Mouse (Mus musculus) ES-E14 (cell line): Measurements from ENCODE around the gene Gapt. TPM values are rescaled to one million over a fixed set of nuclear protein-coding genes. Genes with fewer than 3 reads are reported as not detected.

Experiments
- DNase-seq: peaks from one replicate; pipeline ENCODE4 v3.0.0-alpha.2; 2013; ENCODE audit warnings: low read depth, low spot score
- H3K27ac ChIP-seq: 2 replicates; pipeline ENCODE4 v1.5.1; 2012; ENCODE audit warnings: low read depth, mild to moderate bottlenecking, low read length, moderate library complexity, mixed read lengths; ENCODE audit not compliant: poor library complexity, insufficient read depth, severe bottlenecking
- H3K36me3 ChIP-seq: 2 replicates; pipeline ENCODE4 v1.6.1; 2012; ENCODE audit warnings: mild to moderate bottlenecking, low read length, moderate library complexity, mixed read lengths; ENCODE audit not compliant: control insufficient read depth, poor library complexity, insufficient read depth, severe bottlenecking
- H3K4me1 ChIP-seq, 2 experiments: fragments of 150-350 bp in 1 of 2; sonication (generic) in 1 of 2; 2 replicates each; pipeline ENCODE4 v1.6.1; 2012; ENCODE audit warnings: low read length in 2 of 2, mild to moderate bottlenecking in 1 of 2, mixed read lengths in 1 of 2; ENCODE audit not compliant: control insufficient read depth in 2 of 2, insufficient read depth in 2 of 2, poor library complexity in 1 of 2
- H3K4me3 ChIP-seq, 2 experiments: fragments of 150-350 bp in 1 of 2; sonication (generic) in 1 of 2; 2 replicates each; pipeline ENCODE4 v1.5.1; 2012; ENCODE audit warnings: low read length in 2 of 2, low read depth in 1 of 2, mild to moderate bottlenecking in 1 of 2, mixed read lengths in 1 of 2; ENCODE audit not compliant: insufficient read depth in 1 of 2, poor library complexity in 1 of 2, severe bottlenecking in 1 of 2
- H3K9ac ChIP-seq: 2 replicates; pipeline ENCODE4 v1.6.1; 2012; ENCODE audit warnings: low read depth, mild to moderate bottlenecking, low read length, mixed read lengths; ENCODE audit not compliant: poor library complexity, insufficient read depth, severe bottlenecking
- H3K9me3 ChIP-seq: fragments of 150-350 bp; sonication (generic); 2 replicates; pipeline ENCODE4 v1.6.1; 2012; ENCODE audit warnings: low read depth, mild to moderate bottlenecking, low read length; ENCODE audit not compliant: control insufficient read depth, insufficient read depth
- CHD2 ChIP-seq: IDR thresholded peaks from 2 replicates; pipeline ENCODE4 v1.6.1; 2014; ENCODE audit warnings: mild to moderate bottlenecking, low read depth, low read length, inconsistent platforms
- HCFC1 ChIP-seq: IDR thresholded peaks from 2 replicates; pipeline ENCODE4 v1.6.1; 2012; ENCODE audit warnings: low read length, inconsistent platforms, borderline replicate concordance; ENCODE audit not compliant: insufficient read depth
- MAFK ChIP-seq: IDR thresholded peaks from 2 replicates; pipeline ENCODE4 v1.6.1; 2014; ENCODE audit warnings: mild to moderate bottlenecking, low read depth, low read length, inconsistent platforms; ENCODE audit not compliant: insufficient read depth
- ZC3H11A ChIP-seq: IDR thresholded peaks from 2 replicates; pipeline ENCODE4 v1.6.1; 2012; ENCODE audit warnings: low read depth, mild to moderate bottlenecking, inconsistent platforms, low read length, borderline replicate concordance
- ZNF384 ChIP-seq: IDR thresholded peaks from 2 replicates; pipeline ENCODE4 v1.6.1; 2012; ENCODE audit warnings: low read depth, low read length, inconsistent platforms
- in situ Hi-C, 2 experiments: fragments of 600-800 bp; cut with MboI; formaldehyde crosslinking; loops; one replicate each; pipeline ENCODE4 v1.15.1; 2025; ENCODE audit warnings: low sequenced_read_pairs in 2 of 2, inconsistent platforms in 1 of 2; ENCODE audit not compliant: unreplicated experiment in 2 of 2
- total RNA-seq: library from RNA; depleted of rRNA; stranded (reverse); fragments of 300-350 nt; gene quantifications from 2 replicates; pipeline ENCODE4 v1.2.3, GENCODE M21; 2012; rRNA removed

Gapt gene
- total RNA-seq, 1 experiment: not detected

DNA sequence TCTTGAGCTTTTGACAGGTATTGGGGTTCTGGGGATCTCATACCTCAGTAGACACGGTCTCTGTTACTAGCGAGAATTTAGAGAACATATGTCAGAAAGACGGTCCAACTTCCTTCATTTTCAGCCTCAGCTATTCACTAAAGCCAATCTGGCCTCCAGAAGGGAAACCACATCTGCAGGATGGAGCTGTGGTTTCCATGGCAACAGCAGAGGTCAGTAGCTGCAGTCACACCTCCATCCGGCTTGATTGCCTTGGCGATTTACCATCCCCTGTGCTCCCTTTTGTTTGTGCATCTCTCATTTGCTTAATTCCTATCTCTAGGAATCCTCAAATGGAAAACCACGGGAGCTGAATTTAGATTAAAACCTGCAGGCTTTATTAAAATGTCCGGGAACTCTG is 10.3 kb downstream of the Gapt start:
- no peak for TF ChIP-seq MAFK
- TF ChIP-seq HCFC1: no peak
- no peak for TF ChIP-seq ZNF384
- no peak for TF ChIP-seq CHD2
- TF ChIP-seq ZC3H11A: no peak
- Histone ChIP-seq H3K36me3 (no peaks in the 10 kb centered on the region), H3K9ac (no peak overlapping the region), H3K27ac (no peak overlapping the region), H3K4me3 (no peak overlapping the region), H3K4me1 (no peaks in the 10 kb centered on the region), H3K9me3 (no peaks in the 10 kb centered on the region)
- in situ Hi-C loops: no loop called here
- DNase-seq: no peak

DNA sequence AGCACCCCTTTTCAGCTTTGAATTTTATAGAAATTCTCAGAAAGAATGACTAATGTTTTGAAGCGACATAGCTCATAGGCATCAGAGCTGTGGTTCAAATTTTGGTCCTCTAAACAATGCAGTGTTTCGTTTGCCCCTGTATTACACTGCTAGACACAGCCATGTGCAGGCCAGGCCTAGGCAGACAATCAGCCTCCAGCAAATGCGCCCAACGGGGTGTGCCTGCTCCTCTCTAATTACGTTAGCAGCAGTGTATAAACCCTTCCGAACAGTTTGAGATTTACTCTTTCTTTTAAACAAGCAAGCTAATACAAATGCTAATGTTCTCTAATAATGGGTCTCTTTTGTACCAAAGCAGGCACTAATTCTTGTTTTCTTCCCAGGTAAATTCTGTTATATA is 14.4 kb downstream of the Gapt start:
- DNase-seq: no peak
- no peak overlapping the region for H3K4me3 ChIP-seq
- H3K9me3 ChIP-seq: no peaks in the 10 kb centered on the region
- H3K36me3 ChIP-seq: no peaks in the 10 kb centered on the region
- H3K9ac ChIP-seq: no peak overlapping the region
- H3K4me1 ChIP-seq: no peaks in the 10 kb centered on the region
- in situ Hi-C loops: no loop called here
- no peak for TF ChIP-seq MAFK
- H3K27ac ChIP-seq: no peak overlapping the region

DNA sequence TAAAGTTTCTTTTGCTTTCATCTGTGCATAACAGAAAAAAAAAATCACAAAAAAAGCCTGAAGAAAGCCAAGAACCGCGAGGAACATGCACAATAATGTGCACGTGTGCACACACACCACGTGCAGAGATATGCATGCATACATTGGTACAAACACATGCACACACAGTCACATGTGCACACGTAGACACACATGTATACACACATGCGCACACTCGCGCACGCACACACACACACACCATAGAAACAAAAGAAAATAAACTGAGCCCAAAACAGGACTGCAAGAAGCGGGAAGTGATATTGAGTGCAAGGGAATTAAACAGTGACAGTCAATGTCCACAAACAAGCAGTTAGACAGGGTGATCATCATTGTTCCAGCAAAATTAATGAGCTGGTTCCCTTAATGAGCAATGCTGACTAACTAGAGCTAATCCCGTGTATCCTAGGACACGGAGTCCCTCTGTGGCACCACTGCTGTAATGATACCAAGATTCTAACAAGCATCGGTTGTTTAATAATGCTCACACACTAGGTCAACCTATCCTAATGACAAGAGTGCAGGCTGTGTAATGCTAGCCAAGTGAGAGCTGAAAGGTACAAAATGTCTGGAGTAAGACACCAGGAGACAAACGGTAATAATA is 23.9 kb downstream of the Gapt start:
- H3K9ac ChIP-seq: no peak overlapping the region
- no peak overlapping the region for H3K27ac ChIP-seq
- no peak overlapping the region for H3K4me3 ChIP-seq
- TF ChIP-seq ZC3H11A (no peak), MAFK (no peak), HCFC1 (no peak), CHD2 (no peak), ZNF384 (no peak)
- H3K9me3 ChIP-seq: no peaks in the 10 kb centered on the region
- in situ Hi-C loops: no loop called here
- DNase-seq: no peak
- H3K4me1 ChIP-seq: no peaks in the 10 kb centered on the region
- no peaks in the 10 kb centered on the region for H3K36me3 ChIP-seq

DNA sequence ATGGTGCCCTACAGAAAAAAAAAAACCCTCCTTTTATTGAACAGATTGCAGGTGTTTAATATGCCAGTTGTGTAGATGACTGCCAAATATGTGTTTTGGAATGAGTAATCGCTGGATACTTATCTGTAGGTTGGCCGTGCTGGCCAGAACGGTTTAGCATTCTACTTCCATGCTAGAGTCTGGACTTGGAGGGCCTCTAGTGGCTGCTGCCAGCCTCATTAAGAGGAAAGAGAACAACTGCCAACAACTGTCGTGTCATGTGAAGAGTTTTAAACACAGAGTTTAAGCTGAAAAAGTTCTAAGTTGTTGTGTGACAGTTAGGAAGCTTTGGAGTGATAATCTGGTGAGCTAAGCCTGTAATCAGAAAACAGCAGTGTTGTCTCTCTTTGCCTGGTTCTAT is 38.3 kb downstream of the Gapt start:
- in situ Hi-C loops: no loop called here
- TF ChIP-seq ZNF384: no peak
- TF ChIP-seq MAFK: no peak
- TF ChIP-seq CHD2: no peak
- TF ChIP-seq ZC3H11A: no peak
- no peak for TF ChIP-seq HCFC1
- Histone ChIP-seq H3K9me3 (no peaks in the 10 kb centered on the region), H3K27ac (no peak overlapping the region), H3K36me3 (no peaks in the 10 kb centered on the region), H3K4me3 (no peak overlapping the region), H3K4me1 (no peaks in the 10 kb centered on the region), H3K9ac (no peak overlapping the region)
- no peak for DNase-seq

DNA sequence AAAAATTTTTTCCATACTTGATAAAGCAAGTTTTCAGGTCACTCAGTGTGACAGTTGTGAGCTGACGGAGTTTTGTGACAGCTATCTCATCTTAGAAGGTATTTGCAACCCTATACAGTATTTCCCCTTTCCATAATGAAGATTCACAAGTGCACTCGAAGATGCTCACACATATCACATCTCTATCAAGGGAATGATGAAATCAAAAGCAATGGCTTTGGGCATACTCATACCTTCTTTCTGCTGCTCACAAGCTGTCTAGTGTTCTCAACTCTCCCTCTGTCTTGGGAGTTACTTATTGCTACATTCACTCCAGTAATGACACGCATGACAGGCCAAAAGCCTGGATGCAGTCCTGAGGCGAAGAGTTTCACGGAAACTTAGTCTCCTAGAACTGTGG is 49.8 kb downstream of the Gapt start:
- H3K4me3 ChIP-seq: no peak overlapping the region
- DNase-seq: no peak
- no peak for TF ChIP-seq MAFK
- TF ChIP-seq CHD2: no peak
- no peak for TF ChIP-seq ZC3H11A
- no peak for TF ChIP-seq ZNF384
- TF ChIP-seq HCFC1: no peak
- no peaks in the 10 kb centered on the region for H3K9me3 ChIP-seq
- no peak overlapping the region for H3K9ac ChIP-seq
- in situ Hi-C loops: no loop called here
- H3K4me1 ChIP-seq: no peaks in the 10 kb centered on the region
- no peaks in the 10 kb centered on the region for H3K36me3 ChIP-seq
- no peak overlapping the region for H3K27ac ChIP-seq

Other genes starting within 250 kb of the Gapt start
- 0.05 TPM in 1 of 2 replicates, not detected in the other for gene Rab3c, start 76.2 kb downstream of the Gapt start, total RNA-seq
- 85.4 and 118 TPM in 2 replicates for gene Plk2, start 37.8 kb upstream of the Gapt start, total RNA-seq